Mouse (Mus musculus) erythroblast, embryonic 14.5 days (primary cell): ENCODE measurements around the gene Foxred2.

Source experiments
- GATA1 ChIP-seq: IDR thresholded peaks from 2 replicates; pipeline ENCODE4 v1.6.1; 2012; ENCODE audit warnings: low read length, inconsistent platforms, mixed read lengths
- TAL1 ChIP-seq: IDR thresholded peaks from 3 replicates; pipeline ENCODE4 v1.6.1; 2012; ENCODE audit warnings: low read length, inconsistent platforms, mixed read lengths

- TF ChIP-seq GATA1 (no peak), TAL1 (no peak)
Observed at GRCm38 (mm10) chr15:77949061-77949460, 7.5 kb downstream of the Foxred2 start.
